Mouse (Mus musculus) MEL (cell line): ENCODE measurements around the gene Scel.

Source experiments
- CTCF ChIP-seq, 3 experiments: IDR thresholded peaks in 2 of 3; conservative IDR thresholded peaks in 1 of 3; 2 replicates each; pipeline ENCODE4 v1.5.1; 2011 to 2012; ENCODE audit warnings: low read length in 3 of 3, low read depth in 2 of 3, mild to moderate bottlenecking in 2 of 3, improper control_type of control experiment in 1 of 3, inconsistent platforms in 1 of 3, mixed read lengths in 1 of 3, moderate library complexity in 1 of 3; ENCODE audit not compliant: control insufficient read depth in 1 of 3, insufficient read depth in 1 of 3, poor library complexity in 1 of 3, severe bottlenecking in 1 of 3
- MAFK ChIP-seq: IDR thresholded peaks from 2 replicates; pipeline ENCODE4 v1.6.1; 2011; ENCODE audit warnings: low read depth, mild to moderate bottlenecking, low read length, improper control_type of control experiment, borderline replicate concordance
- POLR2A ChIP-seq, 2 experiments: IDR thresholded peaks; 2 replicates each; pipeline ENCODE4 v1.6.1; 2011 to 2012; ENCODE audit warnings: low read length in 2 of 2, mild to moderate bottlenecking in 2 of 2, control low read depth in 1 of 2, improper control_type of control experiment in 1 of 2, low read depth in 1 of 2, moderate library complexity in 1 of 2; ENCODE audit not compliant: control insufficient read depth in 1 of 2, insufficient read depth in 1 of 2, poor library complexity in 1 of 2
- POLR2AphosphoS2 ChIP-seq: IDR thresholded peaks from 2 replicates; pipeline ENCODE4 v1.6.1; 2011; ENCODE audit warnings: low read length, improper control_type of control experiment
- RAD21 ChIP-seq: IDR thresholded peaks from 2 replicates; pipeline ENCODE4 v1.6.1; 2011; ENCODE audit warnings: mild to moderate bottlenecking, low read depth, low read length, improper control_type of control experiment
- TBP ChIP-seq: IDR thresholded peaks from 2 replicates; pipeline ENCODE4 v1.8.0; 2011; ENCODE audit warnings: low read depth, low read length, improper control_type of control experiment
- TCF12 ChIP-seq: IDR thresholded peaks from 2 replicates; pipeline ENCODE4 v1.6.1; 2014; ENCODE audit warnings: low read depth, mild to moderate bottlenecking, inconsistent platforms, low read length, improper control_type of control experiment, moderate library complexity
- UBTF ChIP-seq: IDR thresholded peaks from 2 replicates; pipeline ENCODE4 v1.6.1; 2012; ENCODE audit warnings: low read depth, mild to moderate bottlenecking, inconsistent platforms, low read length, improper control_type of control experiment, moderate library complexity, borderline replicate concordance; ENCODE audit not compliant: insufficient read depth

GRCm38 (mm10) chr14:103548220-103548619 lies 35.1 kb downstream of the Scel start:
- TF ChIP-seq POLR2A (IDR thresholded peaks at IDR 0.05; ENCODE audit: control insufficient read depth in 1 of 2, insufficient read depth in 1 of 2, low read depth in 1 of 2, low read length in 2 of 2, poor library complexity in 1 of 2) (no peak), CTCF (IDR thresholded peaks at IDR 0.05 in 2 of 3, conservative IDR thresholded peaks at IDR 0.05 in 1 of 3; ENCODE audit: control insufficient read depth in 1 of 3, insufficient read depth in 1 of 3, low read depth in 2 of 3, low read length in 3 of 3, poor library complexity in 1 of 3, severe bottlenecking in 1 of 3) (no peak), TBP (no peak), UBTF (no peak), MAFK (no peak), POLR2AphosphoS2 (no peak), RAD21 (no peak), TCF12 (no peak)
